Mouse (Mus musculus) frontal cortex, postnatal 36 days (tissue): Measurements from ENCODE around the gene Igf1r.

Experiments used
- DNase-seq, 2 experiments: peaks; one replicate each; pipeline ENCODE4 v3.0.0; 2022; ENCODE audit warnings: low spot score in 2 of 2

Igf1r gene

GRCm38 (mm10) chr7:68164074-68164473 is 211.4 kb downstream of the Igf1r start:
- no peak for DNase-seq

DNA sequence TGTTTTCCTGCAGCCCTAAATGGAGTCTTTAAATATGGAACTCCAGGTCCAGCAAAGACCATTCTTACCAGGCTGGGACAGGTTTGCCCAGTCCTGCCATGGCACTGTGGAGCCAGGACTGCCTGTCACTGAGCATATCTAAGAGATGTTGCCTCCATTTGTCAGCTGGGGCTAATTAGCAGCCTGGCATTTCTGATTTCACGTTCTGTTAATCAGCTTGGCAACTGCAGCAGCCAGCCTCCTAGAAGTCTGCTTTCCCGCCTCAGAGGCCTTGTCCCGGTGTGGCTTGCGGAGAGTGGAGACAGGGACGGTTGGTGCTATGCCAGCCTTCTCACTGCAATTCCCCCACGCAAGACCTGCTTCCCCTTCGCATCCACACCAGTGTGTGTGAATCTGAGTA is 220.1 kb downstream of the Igf1r start:
- no peak for DNase-seq

- DNase-seq = no peak
These were observed 227.0 kb downstream of the Igf1r start for GRCm38 (mm10) chr7:68179672-68180071.

- DNase-seq = no peak
These were observed 228.5 kb downstream of the Igf1r start for GRCm38 (mm10) chr7:68181104-68181503.

DNA sequence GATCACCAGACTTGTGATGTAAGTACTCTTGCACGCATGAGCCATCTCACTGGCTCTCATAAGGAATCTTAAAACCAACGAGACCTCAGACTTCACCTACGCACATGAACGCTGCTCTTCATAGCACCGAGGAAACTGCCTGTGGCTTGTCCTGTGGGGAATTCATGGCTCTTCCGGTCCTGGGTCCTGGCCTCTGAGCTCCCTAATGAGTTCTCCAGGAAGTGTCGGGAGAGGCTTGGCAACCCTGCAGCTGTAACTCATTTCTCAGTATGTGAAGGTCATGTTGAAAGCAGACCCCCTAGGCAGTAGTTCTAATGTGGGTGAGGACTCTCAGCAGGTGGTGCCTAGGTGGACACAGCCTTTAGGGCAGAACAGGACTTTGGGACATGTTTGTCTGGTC is 229.4 kb downstream of the Igf1r start:
- no peak for DNase-seq

- no peak for DNase-seq
These were observed 230.1 kb downstream of the Igf1r start for GRCm38 (mm10) chr7:68182773-68183172.

- no peak for DNase-seq
These were observed 230.8 kb downstream of the Igf1r start for GRCm38 (mm10) chr7:68183421-68183820.

- DNase-seq = no peak
These were observed 236.6 kb downstream of the Igf1r start for GRCm38 (mm10) chr7:68189211-68189610.

DNA sequence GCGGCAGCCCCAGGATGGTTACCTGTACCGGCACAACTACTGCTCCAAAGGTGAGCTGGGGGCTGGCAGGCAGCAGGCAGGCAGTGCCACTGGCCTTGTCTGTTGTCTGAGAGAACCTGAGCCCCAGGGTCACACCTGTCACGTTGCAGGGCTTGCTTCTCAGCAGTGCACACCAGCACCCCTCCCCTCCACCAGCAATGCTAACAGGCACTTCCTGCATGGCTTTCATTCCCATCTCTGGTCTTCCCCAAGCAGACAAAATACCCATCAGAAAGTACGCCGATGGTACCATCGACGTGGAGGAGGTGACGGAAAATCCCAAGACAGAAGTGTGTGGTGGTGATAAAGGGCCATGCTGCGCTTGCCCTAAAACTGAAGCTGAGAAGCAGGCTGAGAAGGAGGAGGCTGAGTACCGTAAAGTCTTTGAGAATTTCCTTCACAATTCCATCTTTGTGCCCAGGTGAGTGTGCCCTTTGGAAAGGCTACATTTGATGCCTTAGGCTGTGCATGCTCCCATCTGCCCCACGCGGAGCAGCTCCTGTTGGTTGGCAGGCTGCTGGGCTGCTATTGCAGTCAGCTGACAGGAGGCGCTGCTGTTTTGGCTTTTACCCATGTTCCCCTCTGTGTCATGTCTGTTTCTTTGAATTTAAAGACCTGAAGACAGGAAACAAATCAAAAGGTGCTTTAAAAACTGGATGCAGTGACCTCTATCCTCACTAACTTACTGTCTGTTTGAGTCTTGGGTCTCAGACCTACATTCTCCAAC is 237.2 kb downstream of the Igf1r start:
- DNase-seq = no peak

GRCm38 (mm10) chr7:68193958-68194695 is 241.5 kb downstream of the Igf1r start:
- no peak for DNase-seq

- no peak for DNase-seq
These were observed 247.0 kb downstream of the Igf1r start for GRCm38 (mm10) chr7:68199609-68200008.

DNA sequence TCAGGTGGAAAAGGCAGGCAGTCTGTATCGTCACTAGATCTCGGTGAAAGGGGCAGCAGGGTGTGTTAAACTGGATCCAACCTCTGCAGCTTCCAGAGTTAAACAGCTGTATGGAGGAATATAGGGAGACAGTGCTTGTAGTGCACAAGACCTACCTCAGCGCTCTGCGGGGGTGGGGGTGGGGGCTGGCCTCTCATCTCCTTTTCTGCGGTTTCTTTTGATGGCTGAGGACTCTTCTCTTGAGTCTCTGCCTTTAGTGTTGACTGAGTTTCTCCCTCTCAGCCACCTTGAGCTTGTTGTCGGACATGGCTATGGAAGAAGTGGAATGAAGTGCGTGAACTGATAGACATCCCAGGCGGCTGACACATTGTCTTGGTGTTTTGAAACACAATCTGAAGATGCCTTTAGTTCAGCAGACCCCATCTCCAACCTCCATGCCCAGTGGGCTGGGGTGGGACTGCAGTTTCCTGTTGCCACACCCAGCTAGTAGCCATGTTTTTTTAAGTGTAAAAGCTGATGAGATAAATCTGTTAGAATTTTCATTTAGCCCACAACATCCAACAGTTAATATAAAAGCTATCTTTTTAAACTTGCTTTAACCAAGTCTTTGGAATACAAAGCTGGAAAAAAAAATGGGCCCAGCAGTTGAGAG is 253.3 kb downstream of the Igf1r start:
- no peak for DNase-seq

DNA sequence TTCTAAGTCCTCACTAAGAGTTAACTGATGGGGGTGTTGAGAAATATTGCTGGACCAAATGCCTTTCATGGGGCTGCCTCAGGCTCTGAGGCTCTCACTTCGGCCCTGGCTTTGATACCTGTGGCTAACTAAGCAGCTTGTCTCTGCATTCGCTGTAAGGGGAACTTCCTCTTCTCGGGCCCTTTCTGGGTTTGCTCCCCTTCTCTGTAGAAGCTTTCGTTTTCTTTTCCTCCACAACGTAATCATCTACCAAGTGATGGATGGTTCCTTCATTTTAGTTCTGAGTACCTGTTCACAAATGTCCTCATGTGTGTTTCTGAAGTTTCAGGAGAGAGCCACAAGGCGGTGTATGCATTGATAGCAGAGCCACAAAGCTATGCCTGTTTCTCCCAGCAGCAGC is 256.4 kb downstream of the Igf1r start:
- no peak for DNase-seq

- no peak for DNase-seq
These were observed 257.8 kb downstream of the Igf1r start for GRCm38 (mm10) chr7:68210417-68210816.

DNA sequence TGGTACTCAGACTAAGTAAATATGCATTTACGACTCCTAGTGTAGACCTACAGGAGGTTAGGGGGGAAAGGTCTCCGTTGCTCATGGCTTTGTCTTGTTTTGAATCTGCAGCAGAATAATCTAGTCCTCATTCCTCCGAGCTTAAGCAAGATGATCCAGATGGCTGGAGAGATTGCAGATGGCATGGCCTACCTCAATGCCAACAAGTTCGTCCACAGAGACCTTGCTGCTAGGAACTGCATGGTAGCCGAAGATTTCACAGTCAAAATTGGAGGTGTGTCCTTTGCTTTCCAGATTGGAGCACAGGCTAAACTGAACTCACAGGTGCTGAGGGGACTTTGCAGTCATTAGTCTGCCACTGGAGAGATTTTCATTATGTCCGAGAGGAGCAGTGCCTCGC is 259.3 kb downstream of the Igf1r start:
- no peak for DNase-seq

- DNase-seq = no peak
These were observed 261.2 kb downstream of the Igf1r start for GRCm38 (mm10) chr7:68213842-68214241.

DNA sequence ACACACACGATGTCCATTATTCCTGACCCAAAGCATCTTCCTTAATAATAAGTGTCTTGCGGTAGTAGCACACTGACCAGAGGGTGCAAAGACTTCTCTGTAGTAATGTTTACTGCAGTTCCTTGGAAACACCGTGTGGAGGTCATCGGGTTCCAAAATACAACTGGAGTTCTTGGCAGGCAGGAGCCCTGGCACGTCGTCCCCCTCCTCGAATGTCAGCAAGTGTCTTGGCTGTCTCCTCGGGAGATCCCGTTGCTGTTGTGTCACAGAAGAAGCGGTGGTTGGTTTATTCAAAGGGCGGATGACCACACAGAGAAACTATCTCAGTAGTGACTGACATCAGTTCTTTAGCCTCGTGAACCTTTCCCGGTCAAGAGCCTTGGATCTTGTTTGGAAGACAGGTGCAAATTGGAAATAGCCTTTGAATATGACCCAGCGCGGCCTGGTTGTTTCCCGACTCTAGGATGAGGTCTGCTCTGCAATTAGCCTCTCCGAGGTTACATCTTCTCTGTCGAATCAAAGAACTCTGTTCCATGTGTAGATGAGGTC is 263.0 kb downstream of the Igf1r start:
- DNase-seq = no peak

DNA sequence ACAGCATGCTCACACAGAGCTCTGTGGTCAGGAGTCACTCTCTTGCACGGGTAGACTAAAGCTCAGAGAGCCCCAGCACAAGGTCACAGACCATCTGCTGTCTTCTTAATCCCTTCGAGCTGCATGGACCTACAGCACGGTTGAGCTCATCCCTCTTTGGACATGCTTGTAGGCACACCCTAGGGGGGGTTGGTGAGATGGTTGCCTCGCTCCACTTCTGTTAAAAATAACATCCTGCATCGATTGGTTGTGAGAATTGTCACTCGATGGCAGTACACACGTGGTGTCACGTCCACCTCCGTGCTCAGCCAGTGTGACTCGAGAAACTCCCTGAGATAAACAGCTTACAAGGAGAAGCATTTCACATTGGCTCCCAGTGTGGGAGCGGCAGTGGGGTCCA is 266.3 kb downstream of the Igf1r start:
- no peak for DNase-seq

DNA sequence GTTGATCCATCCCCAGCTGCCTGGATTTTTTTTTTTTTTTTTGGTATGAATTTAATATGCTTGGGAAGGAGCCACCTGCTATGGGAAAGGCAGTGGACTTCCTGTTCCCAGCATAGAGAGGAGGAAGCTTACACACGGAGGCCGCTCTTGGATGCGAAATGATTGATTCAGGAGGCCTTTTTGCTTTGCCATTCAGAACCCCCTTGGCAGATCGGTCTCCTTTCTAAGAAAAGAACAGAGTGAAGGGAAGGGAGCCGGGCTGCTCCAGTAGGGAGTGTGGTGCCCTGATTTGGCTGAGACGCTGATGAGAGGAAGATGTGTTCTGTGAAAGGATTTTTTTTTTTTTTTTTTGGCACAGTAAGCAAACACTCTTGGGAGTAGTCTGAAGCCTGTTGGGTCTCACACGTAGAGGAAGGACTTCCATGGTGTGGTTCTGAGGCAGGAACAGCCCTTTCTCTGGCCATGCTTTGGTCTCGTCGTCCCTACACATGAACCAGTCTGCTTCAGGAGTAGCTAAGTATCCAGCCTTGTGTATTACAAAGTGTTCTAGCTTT is 269.1 kb downstream of the Igf1r start:
- peak; percentile 35 to 53 for DNase-seq

DNA sequence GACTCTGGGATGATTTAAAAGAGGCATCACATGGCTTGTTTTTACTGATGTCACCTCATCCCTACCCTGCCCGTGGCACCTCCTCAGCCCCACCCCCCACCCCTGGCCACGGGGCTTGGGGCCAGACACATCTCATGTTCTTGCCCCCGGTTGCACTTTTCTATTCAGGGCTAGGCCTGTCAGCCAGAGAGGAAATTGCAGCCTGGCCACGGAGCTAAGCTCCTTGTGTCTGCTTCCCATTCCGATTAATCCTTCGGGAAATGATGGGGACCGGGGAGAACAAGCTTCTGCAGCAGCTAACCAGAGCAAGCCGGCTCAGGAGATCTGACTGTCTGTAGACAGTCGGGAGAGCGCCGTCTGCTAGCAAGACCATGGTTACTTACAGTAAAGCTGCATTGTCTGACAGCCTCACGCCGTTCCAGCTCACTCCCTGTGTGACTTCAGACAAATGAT is 270.8 kb downstream of the Igf1r start:
- DNase-seq = no peak

- DNase-seq = no peak
These were observed 271.4 kb downstream of the Igf1r start for GRCm38 (mm10) chr7:68224006-68224405.

- DNase-seq = peak; percentile 45 to 60
These were observed 272.9 kb downstream of the Igf1r start for GRCm38 (mm10) chr7:68225427-68226054.
